Mouse (Mus musculus): ENCODE results near the gene Efcab5.

GRCm38 (mm10) chr11:77132580-77132979 is 56.2 kb downstream of the Efcab5 start:
- TF ChIP-seq CTCF (conservative IDR thresholded peaks at IDR 0.05; ENCODE audit: low read length) (peak; percentile 83), NANOG (IDR thresholded peaks at IDR 0.05; ENCODE audit: borderline replicate concordance, low read length) (no peak), POU5F1 (IDR thresholded peaks at IDR 0.05; ENCODE audit: borderline replicate concordance, low read length) (no peak)
